ENCODE assay signal across 11 mouse cellular contexts in genomic region chr7:28269355-28269754, GRCm38 (mm10). TPM values are rescaled to one million over a fixed set of nuclear protein-coding genes. Genes with fewer than 3 reads are reported as not detected.
DNase-seq lines count a peak whose midpoint lies in the region; ATAC-seq and TF ChIP-seq lines count a peak whose summit lies in the region.
"Had no signal": no experiment of that assay in that cellular context is flagged by ENCODE, and none has a peak within 500 bp of the region (broad histone marks: within the 10 kb centered on the region; RNA-seq: fewer than 3 reads in every experiment).

No protein-coding gene starts in this region.

- DNase-seq in lung, postnatal 25 days (ENCODE audit: low spot score), result no peak
- DNase-seq in brain, embryonic 14.5 days (ENCODE audit: low read depth), result no peak
- DNase-seq in hindbrain, postnatal 0 days (ENCODE audit: low spot score), result peak; percentile 37
- DNase-seq in retina, embryonic 14.5 days (ENCODE audit: low spot score), result peak; percentile 46
- no peak for DNase-seq in cerebellum, adult 8-10 months
- DNase-seq in left cerebral cortex, adult 8-10 months (ENCODE audit: low spot score in 2 of 2), result no peak
- DNase-seq: gastrocnemius, postnatal 10 days; kidney, adult 9 months; lung, adult 2 months had no signal

- H3K27ac ChIP-seq in lung, embryonic 15.5 days, result no peak overlapping the region
- H3K27ac ChIP-seq in hindbrain, postnatal 0 days, result no peak overlapping the region

- H3K4me1 ChIP-seq in lung, embryonic 15.5 days, result peaks cover 15% of the 10 kb centered on the region; the same call in 1 of the 2 replicates
- no peaks in the 10 kb centered on the region for H3K4me1 ChIP-seq in hindbrain, postnatal 0 days (ENCODE audit: insufficient read depth, low read length)

- peak overlapping the region; percentile 88; the same call in 1 of the 2 replicates for H3K4me3 ChIP-seq in lung, embryonic 15.5 days
- H3K4me3 ChIP-seq in hindbrain, postnatal 0 days (ENCODE audit: low read length), result no peak overlapping the region; the same call in 1 of the 2 replicates

- ATAC-seq in lung, embryonic 15.5 days (ENCODE audit: borderline replicate concordance, extremely low read depth, low FRiP score, low TSS enrichment), result no peak
- no peak for ATAC-seq in hindbrain, postnatal 0 days

- peak; percentile 46; the same call in 1 of the 2 replicates for TF ChIP-seq CTCF in brain, embryonic 14.5 days (IDR thresholded peaks at IDR 0.05; ENCODE audit: borderline replicate concordance, extremely low read depth, insufficient read depth, insufficient read length)
- TF ChIP-seq CTCF in hindbrain, postnatal 0 days (IDR thresholded peaks at IDR 0.05; ENCODE audit: low read depth), result peak; percentile 51

- no peaks in the 10 kb centered on the region for H3K9me3 ChIP-seq in lung, embryonic 15.5 days
- H3K9me3 ChIP-seq in hindbrain, postnatal 0 days (ENCODE audit: low read length), result no peaks in the 10 kb centered on the region

- peak overlapping the region; percentile 86; the same call in 1 of the 2 replicates for H3K4me2 ChIP-seq in lung, embryonic 15.5 days
- H3K4me2 ChIP-seq in hindbrain, postnatal 0 days (ENCODE audit: low read depth, low read length), result peak overlapping the region; percentile 80

- no peak for TF ChIP-seq POLR2A in brain, embryonic 14.5 days (IDR thresholded peaks at IDR 0.05; ENCODE audit: borderline replicate concordance, extremely low read depth, insufficient read depth, insufficient read length, poor library complexity, severe bottlenecking)

- peaks cover 21% of the 10 kb centered on the region; the same call in 1 of the 2 replicates for H3K36me3 ChIP-seq in lung, embryonic 15.5 days
- peaks cover 3% of the 10 kb centered on the region; the same call in 1 of the 2 replicates for H3K36me3 ChIP-seq in hindbrain, postnatal 0 days (ENCODE audit: insufficient read depth, low read length)

- WGBS in lung, embryonic 15.5 days, result 92% methylated on average over 12 of the region's 12 CpGs
- 94% methylated on average over 12 of the region's 12 CpGs for WGBS in hindbrain, postnatal 0 days

- no peak overlapping the region for H3K9ac ChIP-seq in lung, embryonic 15.5 days
- H3K9ac ChIP-seq in hindbrain, postnatal 0 days (replicated peaks; ENCODE audit: low read length), result no peak overlapping the region

- H3K27me3 ChIP-seq in lung, embryonic 15.5 days, result no peaks in the 10 kb centered on the region
- no peaks in the 10 kb centered on the region for H3K27me3 ChIP-seq in hindbrain, postnatal 0 days (ENCODE audit: insufficient read depth, low read length)

RNA-seq across cellular contexts. Expression of gene Eid2, which starts 1.7 kb away (rescaled TPM):
- 6.6 and 9.0 TPM in 2 replicates for polyA plus RNA-seq in lung, embryonic 15.5 days (2015; fragmentation: Nextera tagmentation; extraction: Ambion mirVana)
- 62.0 and 63.2 TPM in 2 replicates for polyA plus RNA-seq in brain, embryonic 14.5 days (2012; rRNA removed)
- total RNA-seq in hindbrain, postnatal 0 days (2014; rRNA removed), result 48.4 and 70.7 TPM in 2 replicates
- 21.0 and 22.3 TPM in 2 replicates for polyA plus RNA-seq in hindbrain, postnatal 0 days (2015; fragmentation: Nextera tagmentation; extraction: Ambion mirVana)
- 10 to 100 TPM; 56.5 to 59.8 (median 58.3) TPM for total RNA-seq in left cerebral cortex, adult 8-10 months (2022)

RNA-seq across cellular contexts. Expression of gene Eid2b, which starts 8.2 kb away (rescaled TPM):
- 11.4 and 11.8 TPM in 2 replicates for polyA plus RNA-seq in lung, embryonic 15.5 days (2015; fragmentation: Nextera tagmentation; extraction: Ambion mirVana)
- polyA plus RNA-seq in brain, embryonic 14.5 days (2012; rRNA removed), result 40.9 and 46.6 TPM in 2 replicates
- total RNA-seq in hindbrain, postnatal 0 days (2014; rRNA removed), result 34.6 and 38.2 TPM in 2 replicates
- 42.3 and 45.1 TPM in 2 replicates for polyA plus RNA-seq in hindbrain, postnatal 0 days (2015; fragmentation: Nextera tagmentation; extraction: Ambion mirVana)
- 10 to 100 TPM; 30.6 to 34.2 (median 33.4) TPM for total RNA-seq in left cerebral cortex, adult 8-10 months (2022)

RNA-seq across cellular contexts. Expression of gene Selenov, which starts 21.6 kb away (rescaled TPM):
- polyA plus RNA-seq in lung, embryonic 15.5 days (2015; fragmentation: Nextera tagmentation; extraction: Ambion mirVana), result not detected in 2 replicates
- 0.50 and 0.81 TPM in 2 replicates for polyA plus RNA-seq in brain, embryonic 14.5 days (2012; rRNA removed)
- 2.1 and 3.6 TPM in 2 replicates for total RNA-seq in hindbrain, postnatal 0 days (2014; rRNA removed)
- 5.1 and 7.1 TPM in 2 replicates for polyA plus RNA-seq in hindbrain, postnatal 0 days (2015; fragmentation: Nextera tagmentation; extraction: Ambion mirVana)
- total RNA-seq in left cerebral cortex, adult 8-10 months (2022), result 1 to 10 TPM in 2 of 4 experiments, under 1 TPM in 2; 0.72 to 1.9 (median 1.0) TPM
- total RNA-seq: gastrocnemius, postnatal 10 days had no signal
- polyA plus RNA-seq: lung, adult 2 months; urinary bladder, adult 2 months had no signal

RNA-seq across cellular contexts. Expression of gene Dll3, which starts 32.7 kb away (rescaled TPM):
- 0.75 and 0.94 TPM in 2 replicates for polyA plus RNA-seq in lung, embryonic 15.5 days (2015; fragmentation: Nextera tagmentation; extraction: Ambion mirVana)
- polyA plus RNA-seq in brain, embryonic 14.5 days (2012; rRNA removed), result 30.3 and 43.3 TPM in 2 replicates
- total RNA-seq in hindbrain, postnatal 0 days (2014; rRNA removed), result 20.1 and 24.8 TPM in 2 replicates
- polyA plus RNA-seq in hindbrain, postnatal 0 days (2015; fragmentation: Nextera tagmentation; extraction: Ambion mirVana), result 17.0 and 20.2 TPM in 2 replicates
- total RNA-seq in left cerebral cortex, adult 8-10 months (2022), result 1 to 10 TPM in 2 of 4 experiments, under 1 TPM in 2; 0.59 to 2.9 (median 0.95) TPM
- total RNA-seq: gastrocnemius, postnatal 10 days had no signal
- polyA plus RNA-seq: urinary bladder, adult 2 months had no signal

RNA-seq across cellular contexts. Expression of gene Timm50, which starts 42.5 kb away (rescaled TPM):
- polyA plus RNA-seq in lung, embryonic 15.5 days (2015; fragmentation: Nextera tagmentation; extraction: Ambion mirVana), result 146 and 147 TPM in 2 replicates
- polyA plus RNA-seq in brain, embryonic 14.5 days (2012; rRNA removed), result 105 and 134 TPM in 2 replicates
- total RNA-seq in hindbrain, postnatal 0 days (2014; rRNA removed), result 71.6 and 82.9 TPM in 2 replicates
- 125 and 131 TPM in 2 replicates for polyA plus RNA-seq in hindbrain, postnatal 0 days (2015; fragmentation: Nextera tagmentation; extraction: Ambion mirVana)
- total RNA-seq in left cerebral cortex, adult 8-10 months (2022), result 10 to 100 TPM; 34.8 to 39.2 (median 39.1) TPM

Comparison
In these comparisons a context has a peak if more than half of its experiments do, and no peak if none do; other contexts are left out.
1. DNase-seq: peak in hindbrain, postnatal 0 days (single experiment) and retina, embryonic 14.5 days (single experiment); none in lung, postnatal 25 days (single experiment), brain, embryonic 14.5 days (single experiment), cerebellum, adult 8-10 months (single experiment) and left cerebral cortex, adult 8-10 months (0 of 2).